Mouse (Mus musculus): ENCODE results near the gene Klrb1c. TPM values are rescaled to one million over a fixed set of nuclear protein-coding genes. Genes with fewer than 3 reads are reported as not detected.
"Not testable (repeated sequence)": the region's sequence is repeated elsewhere in the genome, so short reads cannot be mapped to it uniquely, and the experiment has no call there.

The Klrb1c gene
- polyA plus RNA-seq, 1 experiment from 2014 or later = 0.10 TPM

DNA sequence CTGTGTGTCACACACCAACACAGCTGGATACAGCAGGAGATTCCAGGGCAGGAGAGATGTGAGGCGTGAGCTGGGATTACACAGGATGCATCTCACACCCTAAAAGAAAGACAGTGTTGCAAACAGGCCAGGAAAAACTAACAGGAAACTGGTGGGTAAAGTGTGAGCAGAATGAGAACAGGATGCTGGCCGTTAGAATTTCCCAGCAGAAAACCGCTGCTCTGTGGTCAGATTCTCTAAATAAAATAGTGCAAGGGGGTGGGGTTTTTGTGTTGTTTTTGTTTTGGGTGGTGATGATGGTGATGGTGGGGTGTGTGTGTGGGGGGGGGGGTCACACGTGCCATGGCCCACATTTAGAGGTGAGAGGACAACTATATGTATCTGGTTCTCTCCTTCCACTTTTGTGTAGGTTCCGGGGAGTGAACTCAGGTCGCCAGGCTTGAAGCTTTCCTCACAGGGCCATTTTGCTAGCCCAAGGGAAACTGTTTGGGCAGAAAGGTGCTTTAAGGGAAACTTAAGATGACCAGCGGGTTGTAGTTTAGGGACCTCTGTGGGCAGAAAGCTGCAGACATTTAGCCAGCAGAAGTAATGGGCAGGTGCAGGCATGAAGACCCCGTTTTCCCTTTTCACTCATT lies 7.4 kb upstream of the Klrb1c start:
- no peak overlapping the region for H3K4me3 ChIP-seq
- H3K4me2 ChIP-seq = no peak overlapping the region
- H3K27me3 ChIP-seq = no peaks in the 10 kb centered on the region
- no peak for ATAC-seq (replicated peaks; ENCODE audit: insufficient number of reproducible peaks, insufficient read depth, low FRiP score, low read depth)
- H3K9me3 ChIP-seq (replicated peaks) = no peaks in the 10 kb centered on the region
- H3K9ac ChIP-seq = no peak overlapping the region
- H3K4me1 ChIP-seq (replicated peaks) = peaks cover 12% of the 10 kb centered on the region
- WGBS = 64% methylated on average over 8 of the region's 8 CpGs
- H3K36me3 ChIP-seq = no peaks in the 10 kb centered on the region
- H3K27ac ChIP-seq = no peak overlapping the region

DNA sequence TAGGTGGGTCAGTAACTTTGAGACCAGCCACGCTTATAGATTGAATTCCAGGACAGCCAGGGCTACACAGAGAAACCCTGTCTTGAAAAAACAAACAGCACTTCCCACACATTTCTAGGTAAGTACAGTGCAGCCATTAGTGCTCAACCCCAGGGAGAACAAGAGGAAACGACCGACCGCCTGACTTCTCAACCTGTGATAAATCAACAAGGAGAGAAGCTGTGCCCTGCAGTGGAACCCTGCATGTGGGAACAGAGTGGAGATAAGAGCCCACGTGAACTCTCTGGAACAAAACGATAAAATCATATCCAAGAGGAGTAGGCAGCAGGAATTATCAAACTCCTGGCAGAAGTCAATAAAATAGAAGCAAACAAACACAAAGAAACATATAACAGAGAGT lies 4.7 kb upstream of the Klrb1c start:
- no peak for ATAC-seq (replicated peaks; ENCODE audit: insufficient number of reproducible peaks, insufficient read depth, low FRiP score, low read depth)
- 21% methylated on average over 6 of the region's 6 CpGs for WGBS
- Histone ChIP-seq H3K9ac (no peak overlapping the region), H3K9me3 (replicated peaks) (no peaks in the 10 kb centered on the region), H3K4me3 (no peak overlapping the region), H3K36me3 (no peaks in the 10 kb centered on the region), H3K27me3 (no peaks in the 10 kb centered on the region), H3K27ac (no peak overlapping the region), H3K4me2 (no peak overlapping the region), H3K4me1 (replicated peaks) (peaks cover 12% of the 10 kb centered on the region)

DNA sequence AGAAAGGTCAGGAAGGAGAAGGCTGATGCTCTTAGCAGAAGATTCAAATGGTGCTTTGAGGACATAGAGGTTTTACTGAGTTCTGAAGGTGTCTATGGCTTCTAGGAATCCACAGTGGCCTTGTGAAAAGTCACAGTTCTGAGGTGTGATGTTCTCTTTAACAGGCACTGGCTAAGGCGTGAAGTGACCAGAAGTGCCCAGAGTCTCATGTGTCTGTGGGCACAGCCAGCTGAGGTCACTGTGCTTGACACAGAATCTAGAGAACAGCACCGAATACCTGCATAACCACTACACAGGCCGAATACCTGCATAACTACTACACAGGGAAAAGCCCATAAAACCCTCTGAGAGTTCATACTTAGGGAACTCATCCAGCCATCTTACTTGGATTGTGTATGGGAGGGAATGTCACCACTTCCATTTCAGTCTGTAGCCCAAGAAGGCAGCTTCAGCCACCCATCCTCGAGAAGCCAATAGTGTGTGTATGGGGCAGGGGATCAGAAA lies 1.5 kb upstream of the Klrb1c start:
- H3K36me3 ChIP-seq; H3K4me2 ChIP-seq; H3K9me3 ChIP-seq (replicated peaks); H3K4me1 ChIP-seq (replicated peaks); H3K4me3 ChIP-seq; H3K27ac ChIP-seq; ATAC-seq (replicated peaks; ENCODE audit: insufficient number of reproducible peaks, insufficient read depth, low FRiP score, low read depth); H3K27me3 ChIP-seq; H3K9ac ChIP-seq: not testable (repeated sequence)
- 74% methylated on average over 4 of the region's 4 CpGs for WGBS

DNA sequence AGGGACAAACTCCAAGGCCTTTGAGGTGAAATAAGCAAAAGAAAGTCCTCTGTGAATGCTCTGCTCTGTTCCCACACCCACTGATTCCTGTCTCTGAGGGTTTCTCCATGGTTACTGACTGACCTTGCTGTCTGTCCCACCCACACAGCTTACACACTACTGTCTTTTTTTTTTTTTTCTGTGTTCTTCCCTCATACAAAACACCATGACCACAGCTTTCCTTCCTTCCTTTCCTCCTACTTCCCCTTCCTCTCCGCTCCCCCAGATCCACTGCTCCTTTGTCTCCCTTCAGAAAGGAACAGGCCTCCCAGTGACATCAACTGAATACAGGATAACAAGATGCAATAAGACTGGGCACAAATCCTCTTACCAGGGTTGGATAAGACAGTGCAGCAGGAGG lies 498 bp downstream of the Klrb1c start:
- no peak for ATAC-seq (replicated peaks; ENCODE audit: insufficient number of reproducible peaks, insufficient read depth, low FRiP score, low read depth)
- no peak overlapping the region for H3K27ac ChIP-seq
- 0 out of 2 replicates have a peak, but pooled peaks cover under 1% of the 10 kb centered on the region for H3K4me1 ChIP-seq (replicated peaks)
- no peak overlapping the region for H3K4me2 ChIP-seq
- no peaks in the 10 kb centered on the region for H3K36me3 ChIP-seq
- WGBS = 67% methylated on average over 1 of the region's 1 CpGs
- H3K4me3 ChIP-seq = no peak overlapping the region
- no peak overlapping the region for H3K9ac ChIP-seq
- no peaks in the 10 kb centered on the region for H3K9me3 ChIP-seq (replicated peaks)
- H3K27me3 ChIP-seq = no peaks in the 10 kb centered on the region

DNA sequence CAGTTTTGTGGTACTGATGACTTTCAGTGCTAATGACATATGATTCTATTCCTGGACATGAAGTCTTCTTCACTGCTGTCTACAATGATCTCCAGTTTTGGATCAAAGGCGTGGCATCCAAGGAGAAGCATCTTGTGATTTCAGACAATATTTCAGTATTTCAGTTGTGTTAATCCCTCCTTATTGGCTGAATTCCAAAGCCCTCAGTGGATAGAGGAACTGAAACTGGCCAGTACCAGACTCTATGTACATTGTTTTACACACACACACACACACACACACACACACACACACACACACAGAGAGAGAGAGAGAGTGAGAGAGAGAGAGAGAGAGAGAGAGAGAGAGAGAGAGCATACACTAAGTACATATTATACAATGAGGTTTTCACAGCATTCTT lies 2.6 kb downstream of the Klrb1c start:
- WGBS = 89% methylated on average over 1 of the region's 1 CpGs
- ATAC-seq (replicated peaks; ENCODE audit: insufficient number of reproducible peaks, insufficient read depth, low FRiP score, low read depth); H3K4me1 ChIP-seq (replicated peaks); H3K4me2 ChIP-seq; H3K9me3 ChIP-seq (replicated peaks); H3K36me3 ChIP-seq; H3K27me3 ChIP-seq; H3K27ac ChIP-seq; H3K4me3 ChIP-seq; H3K9ac ChIP-seq: not testable (repeated sequence)

DNA sequence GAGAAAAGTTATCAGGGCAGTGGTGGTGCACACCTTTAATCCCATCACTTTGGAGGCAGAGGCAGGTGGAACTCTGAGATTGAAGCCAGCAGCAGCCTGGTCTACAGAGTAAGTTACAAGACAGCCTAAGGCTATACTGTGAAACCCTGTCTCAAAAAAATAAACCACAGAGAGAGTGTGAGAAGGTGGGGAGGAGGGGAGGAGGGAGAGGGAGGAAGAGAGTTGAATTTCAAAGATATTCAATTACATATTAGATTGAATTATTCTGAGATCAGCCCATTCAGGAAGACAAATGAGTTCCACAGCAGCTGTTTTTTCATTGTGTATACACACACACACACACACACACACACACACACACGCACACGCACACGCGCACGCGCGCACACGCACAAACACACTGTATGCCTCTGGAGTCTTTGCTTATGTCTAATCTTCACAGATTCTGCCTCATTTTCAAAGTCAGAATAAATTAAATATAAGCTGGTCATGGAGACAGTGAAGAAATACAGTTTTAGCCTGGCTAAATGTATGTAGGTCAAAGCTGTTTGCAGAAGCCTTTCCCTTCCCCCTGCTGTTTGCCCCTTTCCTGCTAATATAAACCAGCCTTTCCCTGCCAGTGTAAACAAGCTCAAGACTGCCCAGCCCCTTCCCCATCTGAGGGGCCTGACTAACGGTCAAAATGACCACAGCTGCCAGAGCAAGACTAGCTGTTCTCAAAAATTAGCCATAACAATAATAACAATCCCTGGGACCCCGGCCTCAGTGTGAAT lies 19.3 kb downstream of the Klrb1c start:
- no peak overlapping the region for H3K27ac ChIP-seq
- no peaks in the 10 kb centered on the region; the same call in 1 of the 2 replicates for H3K4me1 ChIP-seq (replicated peaks)
- H3K9ac ChIP-seq = no peak overlapping the region
- H3K36me3 ChIP-seq = no peaks in the 10 kb centered on the region
- no peaks in the 10 kb centered on the region for H3K27me3 ChIP-seq
- ATAC-seq (replicated peaks; ENCODE audit: insufficient number of reproducible peaks, insufficient read depth, low FRiP score, low read depth) = no peak
- no peak overlapping the region for H3K4me3 ChIP-seq
- WGBS = 84% methylated on average over 10 of the region's 10 CpGs
- no peaks in the 10 kb centered on the region for H3K9me3 ChIP-seq (replicated peaks)
- no peak overlapping the region for H3K4me2 ChIP-seq

DNA sequence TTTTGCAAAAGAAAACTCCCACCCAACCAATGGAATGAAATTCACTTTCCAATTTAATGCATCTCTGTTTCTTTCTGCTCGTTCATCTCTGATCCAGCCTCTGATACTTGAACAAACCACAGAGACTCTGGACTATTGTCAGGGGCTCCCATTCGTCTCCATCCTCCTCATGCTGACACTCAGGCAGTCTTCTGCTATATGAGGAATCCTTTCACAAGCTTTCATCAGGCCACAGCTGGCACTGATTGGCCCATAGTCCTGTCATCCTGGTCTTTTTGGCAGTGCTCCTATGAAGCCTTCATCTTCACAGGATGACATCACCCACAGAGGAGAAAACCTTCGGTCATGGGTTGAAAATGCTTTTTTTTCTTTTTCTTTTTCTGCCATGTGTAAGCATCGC lies 21.0 kb downstream of the Klrb1c start:
- Histone ChIP-seq H3K27ac (no peak overlapping the region), H3K9ac (no peak overlapping the region), H3K4me1 (replicated peaks) (no peaks in the 10 kb centered on the region; the same call in 1 of the 2 replicates), H3K4me3 (no peak overlapping the region), H3K9me3 (replicated peaks) (no peaks in the 10 kb centered on the region), H3K27me3 (no peaks in the 10 kb centered on the region), H3K36me3 (no peaks in the 10 kb centered on the region), H3K4me2 (no peak overlapping the region)
- 68% methylated on average over 4 of the region's 4 CpGs for WGBS
- no peak for ATAC-seq (replicated peaks; ENCODE audit: insufficient number of reproducible peaks, insufficient read depth, low FRiP score, low read depth)

DNA sequence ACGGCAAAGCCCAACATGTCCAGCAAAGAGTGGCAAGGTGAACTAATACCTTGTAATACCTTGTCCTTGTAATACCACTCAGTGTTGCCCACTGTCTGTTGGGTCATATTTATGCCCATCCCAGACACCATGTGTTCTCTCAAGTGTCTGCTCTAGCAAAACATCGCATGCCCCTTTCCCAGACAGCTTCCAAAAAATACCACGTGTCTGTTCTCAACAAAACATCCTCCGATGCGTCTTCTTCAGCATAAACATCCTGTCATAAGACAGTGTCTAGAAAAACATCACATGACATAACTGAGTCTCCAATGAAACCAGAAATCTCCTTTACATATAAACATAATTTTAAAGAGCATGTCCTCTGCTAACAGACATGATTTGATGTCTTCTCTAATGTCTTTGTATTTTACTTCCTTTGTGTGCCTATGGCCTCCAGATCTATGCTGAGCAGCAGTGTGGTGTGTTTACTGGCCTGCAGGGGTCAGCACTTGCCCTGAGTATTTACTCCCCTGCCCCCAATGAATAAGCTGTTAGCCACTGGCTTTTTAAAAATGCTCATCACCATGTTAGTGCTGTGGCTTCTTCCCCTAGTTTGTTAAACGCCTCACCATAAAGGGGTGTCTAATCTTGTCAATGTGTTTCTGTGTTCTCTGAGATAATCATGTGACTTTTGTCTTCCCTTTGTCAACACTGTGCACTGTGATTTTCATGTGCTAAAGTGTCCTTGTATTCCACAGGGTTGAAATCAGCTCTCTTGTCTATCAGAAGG lies 22.3 kb downstream of the Klrb1c start:
- not testable (repeated sequence) for H3K9ac ChIP-seq; H3K27ac ChIP-seq; H3K27me3 ChIP-seq; ATAC-seq (replicated peaks; ENCODE audit: insufficient number of reproducible peaks, insufficient read depth, low FRiP score, low read depth); H3K4me3 ChIP-seq; H3K9me3 ChIP-seq (replicated peaks); H3K4me1 ChIP-seq (replicated peaks); H3K36me3 ChIP-seq
- WGBS = 65% methylated on average over 6 of the region's 6 CpGs
- H3K4me2 ChIP-seq = 0 out of 2 replicates have a peak overlapping the region, but pooled peaks have one; percentile 6

DNA sequence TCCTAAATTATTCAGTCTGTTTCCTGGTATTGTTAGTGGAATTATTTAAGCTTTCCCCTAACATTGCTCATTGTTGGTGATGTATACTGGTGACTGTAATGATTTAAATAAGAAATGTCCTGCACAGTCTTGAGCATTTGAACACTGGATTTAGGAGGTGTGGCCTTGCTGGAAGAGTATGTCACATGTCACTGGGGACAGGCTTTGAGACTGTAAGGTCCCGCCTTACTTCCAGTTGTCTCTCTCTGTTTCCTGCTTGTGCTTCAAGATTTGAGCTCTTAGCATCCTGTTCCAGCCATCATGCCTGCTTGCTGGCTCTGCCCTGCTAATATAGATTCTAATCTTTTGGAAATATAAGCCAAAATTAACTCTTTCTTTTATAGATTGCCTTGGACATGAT lies 23.8 kb downstream of the Klrb1c start:
- H3K36me3 ChIP-seq = no peaks in the 10 kb centered on the region
- no peaks in the 10 kb centered on the region for H3K27me3 ChIP-seq
- H3K4me3 ChIP-seq = no peak overlapping the region
- H3K4me2 ChIP-seq = no peak overlapping the region
- no peak for ATAC-seq (replicated peaks; ENCODE audit: insufficient number of reproducible peaks, insufficient read depth, low FRiP score, low read depth)
- no peak overlapping the region for H3K9ac ChIP-seq
- H3K27ac ChIP-seq = no peak overlapping the region
- no peaks in the 10 kb centered on the region for H3K9me3 ChIP-seq (replicated peaks)
- peaks cover 3% of the 10 kb centered on the region; the same call in 1 of the 2 replicates for H3K4me1 ChIP-seq (replicated peaks)
- WGBS = 72% methylated on average over 1 of the region's 1 CpGs

DNA sequence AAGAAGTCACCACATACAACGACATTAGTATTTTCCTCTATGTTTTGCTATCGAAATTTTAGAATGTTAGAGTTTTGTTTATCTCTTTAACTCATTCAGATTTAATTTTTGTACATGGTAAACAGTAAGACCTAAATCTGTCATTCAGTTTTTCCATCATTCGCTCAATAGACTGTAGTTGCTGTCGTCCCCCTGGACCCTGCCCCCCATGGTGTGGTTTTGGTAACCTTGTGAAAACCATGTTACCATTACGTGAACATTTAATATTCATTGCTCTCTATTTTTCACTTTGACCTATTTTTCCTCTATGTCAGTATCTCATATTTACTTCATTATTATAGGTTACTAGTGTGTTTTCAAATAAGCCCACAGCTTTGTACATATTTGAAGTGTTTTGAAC lies 24.4 kb downstream of the Klrb1c start:
- 26% methylated on average over 5 of the region's 5 CpGs for WGBS
- Histone ChIP-seq H3K4me3 (peak overlapping the region; percentile 56), H3K27me3 (no peaks in the 10 kb centered on the region), H3K36me3 (no peaks in the 10 kb centered on the region), H3K27ac (no peak overlapping the region), H3K9me3 (replicated peaks) (no peaks in the 10 kb centered on the region), H3K4me1 (replicated peaks) (peaks cover 3% of the 10 kb centered on the region; the same call in 1 of the 2 replicates), H3K9ac (no peak overlapping the region), H3K4me2 (peak overlapping the region; percentile 67)
- ATAC-seq (replicated peaks; ENCODE audit: insufficient number of reproducible peaks, insufficient read depth, low FRiP score, low read depth) = no peak
